Mouse (Mus musculus): ENCODE measurements at regions not wholly inside any gene's neighbourhood (a gene's known extent, or its start where the extent isn't known, plus 50 kb on each side); places are given as distances from the start of the nearest gene placed in this dataset.
A peak's percentile ranks its signal among the peaks of the same experiment; 100 is the strongest.

DNA sequence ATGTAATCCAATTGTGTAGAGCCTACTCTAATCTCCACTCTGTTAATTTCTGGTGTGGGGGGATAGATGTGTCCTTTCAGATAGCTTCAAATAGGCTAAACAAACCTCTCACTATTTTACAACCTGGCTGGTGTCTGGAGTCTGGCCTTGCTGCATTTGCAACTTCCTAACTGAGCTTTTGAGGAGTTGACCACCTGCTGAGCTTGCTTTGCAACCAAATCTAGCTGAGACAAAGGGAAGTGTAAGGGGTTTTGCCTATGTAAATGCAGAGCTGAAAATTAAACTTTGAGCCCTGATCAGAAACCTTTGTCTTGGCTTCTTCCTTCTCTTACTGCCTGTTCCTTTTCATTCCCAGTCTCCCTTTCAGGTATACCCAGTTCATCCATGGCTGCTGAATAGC, 404.3 kb downstream of the Cetn3 start:
- no peak for DNase-seq

DNA sequence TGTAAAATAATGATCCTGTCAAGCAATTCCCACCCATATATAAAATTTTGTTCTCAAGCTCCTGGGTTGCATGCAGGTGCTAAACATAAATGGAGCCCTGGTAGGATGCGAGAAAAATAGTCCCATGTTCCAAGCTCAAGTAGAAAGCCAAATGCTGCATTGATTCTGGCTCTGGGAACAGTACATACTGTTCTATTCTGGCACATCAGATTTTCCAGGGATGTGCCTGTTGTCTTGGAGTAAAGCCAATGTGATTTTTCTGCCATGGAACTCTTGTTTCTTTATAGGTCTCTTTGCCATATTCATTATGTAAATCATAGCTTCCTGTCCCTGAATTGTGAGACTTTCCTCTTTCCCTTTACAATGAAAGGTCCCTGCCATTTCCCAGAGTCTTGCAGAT, 417.9 kb downstream of the Cetn3 start:
- DNase-seq = no peak

DNA sequence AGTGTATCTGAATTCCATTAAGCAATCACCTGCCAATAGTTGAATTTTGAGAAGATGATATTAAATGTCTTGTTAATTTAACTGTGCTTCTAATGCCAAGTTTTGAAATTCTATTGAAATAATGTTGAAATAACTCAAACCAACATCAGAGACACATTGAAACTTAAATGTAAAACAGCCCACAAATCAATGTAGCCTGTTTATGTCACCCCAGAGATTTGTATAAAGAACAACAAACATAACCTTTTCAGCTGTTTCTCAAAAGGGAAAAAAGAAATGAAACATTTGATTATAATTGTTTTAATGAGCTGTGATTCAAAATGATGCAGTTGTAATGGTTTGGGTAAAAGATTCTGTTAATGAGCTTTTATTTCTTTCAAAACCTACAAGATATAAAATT, 442.6 kb downstream of the Cetn3 start:
- DNase-seq = no peak

DNA sequence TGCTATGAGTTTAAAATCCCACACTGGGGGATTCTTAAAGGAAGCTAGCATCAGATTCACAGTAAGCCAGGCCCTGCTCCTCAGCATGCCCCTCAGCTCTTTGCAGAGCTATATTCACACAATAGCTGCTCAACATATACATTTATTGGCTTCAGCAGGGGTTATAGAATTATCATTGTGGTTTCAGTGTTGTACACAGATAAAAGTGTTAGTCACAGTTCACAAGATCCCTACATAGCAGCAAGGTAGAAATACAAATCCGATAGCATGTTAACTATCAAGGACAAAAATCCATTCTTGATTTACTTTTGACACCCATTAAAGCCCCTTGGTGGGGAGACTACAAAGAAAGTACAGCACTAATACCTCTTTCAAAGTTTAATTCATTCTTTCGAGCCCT, 451.0 kb downstream of the Cetn3 start:
- DNase-seq = no peak

DNA sequence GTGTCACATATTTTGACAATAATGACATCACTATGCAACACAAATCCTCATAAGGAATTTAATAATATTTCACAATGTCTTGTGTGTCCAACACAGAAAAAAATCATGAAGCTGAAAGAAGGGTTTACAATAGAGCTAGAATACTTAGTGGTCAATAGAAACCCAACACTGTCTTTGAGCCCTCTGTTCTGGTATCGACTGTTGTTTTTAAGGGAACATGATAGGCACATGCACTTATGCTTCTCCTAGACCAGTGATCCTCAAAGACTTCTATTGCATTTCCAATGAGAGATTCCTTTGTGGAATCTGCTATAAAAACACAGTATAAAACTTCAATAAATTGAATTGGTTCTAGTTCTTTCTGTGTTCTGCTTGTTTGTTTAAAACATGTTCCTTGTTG, 463.4 kb downstream of the Cetn3 start:
- DNase-seq = no peak

DNA sequence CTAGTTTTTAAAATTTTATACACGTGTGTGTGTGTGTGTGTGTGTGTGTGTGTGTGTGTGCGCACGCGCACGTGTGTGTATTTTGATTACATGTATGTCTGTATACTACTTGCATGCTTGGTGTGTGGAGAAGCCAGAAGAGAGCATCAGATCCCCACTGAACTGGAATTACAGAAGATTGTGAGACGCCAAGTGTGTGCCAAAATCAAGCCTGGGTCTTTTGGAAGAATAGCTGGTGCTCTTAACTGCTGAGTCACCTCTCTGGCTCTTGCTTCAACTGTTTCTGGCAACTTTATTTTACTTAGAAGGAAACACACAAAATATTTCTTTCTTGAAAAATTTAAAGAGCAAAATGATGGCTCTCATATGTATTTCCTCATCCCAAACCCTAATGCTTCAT, 467.5 kb downstream of the Cetn3 start:
- no peak for DNase-seq

DNA sequence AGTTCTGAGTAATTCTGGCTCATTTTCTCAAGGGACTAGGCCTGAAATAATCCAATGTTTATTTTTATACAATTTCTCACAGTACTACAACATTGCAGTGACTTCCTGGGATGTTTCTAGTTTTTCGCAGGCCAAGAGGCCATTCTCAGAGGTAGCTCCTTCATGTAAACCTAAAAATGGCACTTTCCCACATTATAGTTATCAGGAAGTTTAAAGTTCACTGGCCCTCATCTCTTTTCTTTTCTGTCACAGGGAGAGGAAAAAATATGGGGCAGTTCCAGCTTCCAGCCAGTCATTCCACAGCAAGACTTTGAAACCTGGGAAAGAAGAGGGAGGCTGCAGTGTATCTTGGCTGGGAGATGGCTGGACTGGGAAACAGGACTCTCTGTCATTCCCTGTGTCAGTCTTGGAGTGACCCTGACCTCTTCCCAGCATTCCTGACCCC, 475.6 kb downstream of the Cetn3 start:
- peak; percentile 4 to 27 for DNase-seq

DNA sequence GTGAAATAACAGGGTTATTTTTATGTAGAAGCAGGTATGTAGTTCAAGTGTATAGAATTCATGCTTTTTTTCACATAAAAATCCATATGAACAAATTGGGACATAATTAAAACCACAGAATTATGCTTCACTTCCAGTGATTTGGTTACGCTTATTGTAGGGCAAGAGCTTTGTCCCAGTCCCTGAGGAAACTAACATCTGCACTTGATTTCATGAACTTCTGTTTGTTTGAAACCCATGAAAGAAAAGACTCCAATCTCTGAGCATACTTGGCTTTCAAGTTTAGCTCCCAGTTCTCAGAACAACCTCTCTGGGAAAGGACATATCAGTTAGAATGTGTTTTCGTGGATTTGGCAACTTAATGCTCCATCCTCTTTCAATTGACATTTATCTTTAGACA, 481.4 kb downstream of the Cetn3 start:
- no peak for DNase-seq

DNA sequence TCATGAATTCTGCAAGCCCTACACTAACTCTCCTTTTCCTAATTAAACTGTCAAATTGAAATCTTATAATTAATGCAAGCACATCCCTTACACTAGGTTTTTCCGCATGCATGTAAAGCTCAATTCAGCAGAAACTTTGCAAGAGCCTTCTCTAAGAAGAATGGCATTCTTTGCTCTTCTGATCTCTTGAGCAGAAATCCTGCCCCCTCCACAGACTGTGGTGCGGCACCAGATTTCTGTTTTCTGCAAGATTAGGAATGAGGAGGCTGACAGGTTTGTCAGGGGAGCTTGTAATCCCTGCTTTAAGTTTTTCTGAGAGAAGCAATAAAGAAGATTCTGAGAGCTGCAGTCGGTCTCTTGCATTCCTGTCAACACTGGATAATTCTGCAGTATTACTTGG, 482.3 kb downstream of the Cetn3 start:
- DNase-seq = no peak

DNA sequence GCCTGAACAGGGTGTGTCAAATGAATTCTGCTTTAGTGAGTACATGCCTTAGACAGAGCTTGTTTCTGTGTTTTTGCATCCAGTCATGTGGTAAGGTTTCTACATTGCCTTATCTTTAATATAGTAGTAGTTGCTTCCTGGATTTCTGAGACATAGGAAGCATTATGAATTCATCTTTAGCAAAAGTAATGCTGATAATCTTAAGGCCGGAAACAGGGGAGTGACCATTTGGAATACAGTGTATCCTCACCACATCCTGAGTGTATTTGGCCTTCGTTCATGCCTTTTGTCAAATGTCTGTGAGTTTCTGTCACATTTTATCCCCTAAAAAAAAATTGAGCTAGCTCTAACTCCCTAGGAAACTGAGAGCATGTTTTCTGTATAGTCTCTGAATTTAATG, 482.9 kb downstream of the Cetn3 start:
- DNase-seq = no peak

DNA sequence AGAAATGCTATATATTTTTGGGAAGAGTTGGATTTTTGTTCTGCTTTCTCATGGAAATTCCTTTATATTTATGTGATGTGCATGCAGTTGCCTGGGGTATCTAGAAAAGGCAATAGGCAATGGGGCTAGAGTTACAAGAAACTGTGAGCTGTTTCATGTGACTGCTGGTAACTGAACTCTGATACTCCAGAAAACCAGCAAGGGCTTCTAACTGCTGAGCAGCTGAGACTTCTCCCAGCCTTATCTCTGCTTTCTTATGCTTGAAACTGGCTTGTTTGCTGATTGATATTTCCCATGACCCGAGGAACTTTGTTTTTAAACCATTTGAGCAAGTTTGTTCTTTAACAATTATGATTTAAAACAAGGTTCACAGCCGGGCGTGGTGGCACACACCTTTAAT, 491.9 kb downstream of the Cetn3 start:
- no peak for DNase-seq

DNA sequence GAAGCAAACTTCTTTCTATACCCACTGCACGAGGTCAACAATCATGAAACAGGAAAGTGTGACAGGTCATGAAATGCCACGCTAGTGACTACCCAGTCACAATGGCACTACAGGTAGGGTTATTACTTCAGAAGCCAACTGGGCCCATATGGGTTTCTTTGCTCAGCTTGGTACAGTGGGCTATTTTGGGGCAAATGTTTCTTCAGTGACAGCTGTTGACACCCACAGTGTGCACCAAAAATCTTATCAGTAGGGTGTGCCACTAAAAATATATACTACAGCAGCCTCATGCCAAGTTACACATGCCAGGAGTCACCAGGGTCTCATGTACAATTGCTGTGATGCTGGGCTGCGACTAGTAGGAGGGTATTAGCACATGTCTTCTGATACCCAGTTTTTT, 493.1 kb downstream of the Cetn3 start:
- no peak for DNase-seq

DNA sequence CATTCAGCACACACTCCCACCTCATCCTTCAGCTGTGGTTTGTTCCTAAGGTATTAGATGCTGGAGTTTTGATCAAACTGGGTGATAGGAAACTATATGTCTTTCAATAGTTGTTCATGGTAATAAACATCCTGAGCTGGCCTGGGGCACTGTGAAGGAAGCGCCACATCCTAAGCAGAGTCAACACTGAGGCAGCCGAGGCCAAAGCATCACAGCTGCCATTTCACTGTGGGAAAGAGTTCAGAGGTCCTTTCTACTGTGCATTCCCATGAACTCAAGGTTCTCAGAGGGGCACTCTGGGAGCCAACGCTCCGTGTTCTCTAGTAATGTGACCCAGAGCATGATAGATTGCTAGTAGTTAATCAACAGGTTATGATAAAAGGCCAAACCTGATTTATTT, 497.9 kb downstream of the Cetn3 start:
- no peak for DNase-seq

DNA sequence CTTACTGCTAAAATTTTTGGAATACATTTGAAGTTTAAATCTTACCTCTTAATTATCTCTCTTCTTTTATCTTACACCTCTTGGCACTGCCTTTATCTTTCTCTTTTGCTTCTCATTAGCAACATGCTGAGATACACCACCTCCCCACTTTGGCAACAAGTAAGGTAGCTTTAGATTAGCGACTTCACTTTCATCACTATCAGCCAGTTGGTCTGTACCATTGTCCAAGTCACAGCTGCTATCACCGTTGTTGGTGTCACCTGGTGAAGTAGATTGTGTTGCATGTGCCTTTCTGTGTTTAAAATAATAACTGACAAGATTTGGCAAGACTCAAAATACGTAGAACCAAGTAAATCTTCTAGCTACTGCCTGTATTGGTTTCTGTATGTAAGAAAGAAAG, 513.0 kb downstream of the Cetn3 start:
- DNase-seq = no peak

DNA sequence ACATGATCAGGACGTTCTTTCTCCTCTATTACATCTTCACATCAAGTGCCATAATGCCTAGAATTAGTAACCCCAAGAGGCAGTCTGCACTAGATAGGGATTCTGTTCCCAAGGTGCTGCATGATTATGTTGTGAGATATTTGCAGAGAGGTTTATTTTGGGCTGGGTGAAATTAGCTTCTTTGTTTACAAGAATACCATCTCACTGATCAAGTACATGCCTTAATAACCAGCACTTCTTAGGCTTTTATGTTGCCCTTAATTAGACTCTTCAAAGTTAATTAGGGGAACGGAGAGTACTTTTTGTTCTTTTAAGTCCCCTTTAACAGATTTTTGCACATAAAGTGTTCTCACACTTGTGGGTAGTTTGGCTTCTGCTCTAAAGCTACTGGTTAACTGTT, 521.4 kb downstream of the Cetn3 start:
- DNase-seq = no peak

DNA sequence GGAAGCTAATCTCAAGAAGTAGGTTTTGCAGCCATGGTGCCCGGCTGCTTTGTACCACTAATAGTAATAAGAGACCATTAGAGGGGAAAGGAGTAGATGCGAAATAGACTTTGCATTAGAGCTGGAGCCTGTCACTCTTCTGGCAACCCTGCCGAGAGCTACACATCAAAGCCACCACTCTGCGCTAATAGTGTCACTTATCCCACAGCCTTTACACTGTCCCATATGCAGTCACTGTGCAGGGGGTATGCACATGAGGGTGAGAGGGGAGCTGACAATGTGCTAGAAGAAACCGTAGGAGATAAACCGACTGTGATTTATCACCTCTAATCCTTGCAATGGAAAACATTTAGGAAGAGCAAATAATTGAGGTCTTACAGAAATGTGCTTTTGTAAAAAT, 522.2 kb downstream of the Cetn3 start:
- DNase-seq = no peak

DNA sequence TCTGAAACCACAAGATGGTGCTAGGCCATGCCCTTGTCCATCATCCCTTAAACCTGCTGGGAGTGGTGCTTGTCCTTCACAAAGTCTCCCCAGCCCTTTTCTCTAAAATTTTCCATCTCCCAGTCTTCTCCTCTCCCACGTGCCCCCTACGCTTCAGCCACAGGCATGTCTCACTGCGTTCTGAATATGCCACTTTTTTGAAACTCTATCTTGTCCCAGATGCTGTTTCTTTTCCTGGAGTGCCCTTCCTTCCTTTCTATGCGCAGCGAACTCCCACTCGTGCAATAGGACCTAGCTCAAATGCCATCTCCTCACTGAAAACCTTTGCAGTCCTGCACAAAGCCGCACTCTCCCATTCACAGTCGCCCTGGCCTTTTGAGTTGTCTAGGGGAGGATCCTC, 525.5 kb downstream of the Cetn3 start:
- no peak for DNase-seq

DNA sequence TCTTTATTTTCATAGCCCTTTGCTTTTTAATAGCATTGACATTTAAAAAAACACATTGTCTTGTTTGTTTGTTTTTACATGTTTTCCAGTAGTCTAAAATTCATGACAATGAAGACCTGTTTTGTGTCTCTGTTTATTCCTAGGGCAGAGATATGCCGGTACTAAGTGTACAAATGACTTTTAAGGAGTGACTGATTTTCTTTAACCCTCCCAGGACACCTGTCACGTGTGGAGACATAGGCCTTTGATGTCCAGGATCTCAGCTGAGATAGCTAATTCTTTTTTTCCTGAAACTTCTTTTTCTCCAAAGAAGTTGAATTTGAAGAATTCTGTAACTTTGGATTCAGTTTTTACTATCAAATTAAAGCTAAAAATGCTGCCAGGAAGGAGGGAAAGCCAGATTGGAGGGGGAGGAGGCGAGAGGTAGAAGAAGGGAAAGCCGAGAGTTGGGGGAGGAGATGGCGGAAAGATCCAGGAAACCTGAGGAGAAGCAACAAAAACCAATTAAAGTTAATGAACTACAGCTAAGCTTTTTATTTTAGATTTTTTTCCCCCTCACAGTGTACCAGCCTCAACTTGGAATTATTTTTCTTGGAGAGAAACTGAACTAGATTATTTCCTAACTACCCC, 533.8 kb downstream of the Cetn3 start:
- DNase-seq = no peak

DNA sequence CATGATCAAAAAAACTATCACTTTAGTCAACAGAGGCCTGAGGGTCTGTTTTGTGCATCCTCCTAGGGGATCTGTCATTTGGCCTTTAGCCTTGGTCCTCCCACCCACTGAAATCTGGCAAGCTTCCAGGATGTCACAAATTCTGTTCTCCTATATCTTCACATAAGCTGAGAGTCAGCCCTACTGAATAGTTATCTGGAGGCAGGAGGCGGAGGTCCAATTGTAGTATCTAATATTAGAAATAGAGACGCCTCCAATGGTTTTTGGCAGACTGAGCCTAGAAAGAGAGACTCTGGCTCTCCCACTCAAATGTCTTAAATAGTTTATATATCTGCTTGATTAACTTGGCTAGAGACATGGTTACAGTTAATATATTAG, 534.3 kb downstream of the Cetn3 start:
- no peak for DNase-seq

DNA sequence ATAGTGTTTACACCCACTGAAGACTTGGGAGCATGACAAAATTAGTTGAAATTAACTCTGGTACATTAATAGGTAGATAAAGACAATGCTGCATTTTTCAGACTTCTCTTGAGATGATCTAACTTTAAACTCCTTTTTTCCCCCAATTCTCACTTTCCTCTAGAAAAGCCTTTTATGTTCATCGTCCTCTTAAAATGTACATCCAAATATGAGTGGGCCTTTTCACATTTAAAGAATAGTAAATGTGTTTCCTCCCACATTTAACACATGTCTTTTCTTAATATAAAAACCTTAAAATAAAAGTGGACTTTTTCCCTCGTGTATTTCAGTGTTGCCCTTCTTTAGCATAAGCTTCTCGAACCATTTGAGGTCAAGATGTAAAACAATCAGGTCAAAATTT, 535.5 kb downstream of the Cetn3 start:
- no peak for DNase-seq

DNA sequence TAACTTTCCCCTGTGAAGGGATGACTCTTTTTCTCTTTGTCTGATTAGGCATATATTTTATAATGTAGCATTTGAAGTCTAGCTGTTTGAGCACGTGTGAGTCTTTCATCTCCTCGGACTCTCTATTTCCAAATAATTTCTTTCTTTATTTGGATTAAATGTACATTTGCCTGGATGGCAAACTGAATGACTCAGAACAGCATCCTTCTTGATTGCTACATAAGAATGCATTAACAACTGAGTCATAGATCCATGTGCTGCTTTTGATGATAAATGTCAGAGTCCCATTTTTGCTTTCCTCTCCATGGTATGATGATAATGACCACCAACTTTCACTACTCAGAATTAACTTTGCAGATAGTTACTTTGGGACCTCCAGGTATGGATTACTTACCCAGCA, 571.5 kb downstream of the Cetn3 start:
- no peak for DNase-seq

DNA sequence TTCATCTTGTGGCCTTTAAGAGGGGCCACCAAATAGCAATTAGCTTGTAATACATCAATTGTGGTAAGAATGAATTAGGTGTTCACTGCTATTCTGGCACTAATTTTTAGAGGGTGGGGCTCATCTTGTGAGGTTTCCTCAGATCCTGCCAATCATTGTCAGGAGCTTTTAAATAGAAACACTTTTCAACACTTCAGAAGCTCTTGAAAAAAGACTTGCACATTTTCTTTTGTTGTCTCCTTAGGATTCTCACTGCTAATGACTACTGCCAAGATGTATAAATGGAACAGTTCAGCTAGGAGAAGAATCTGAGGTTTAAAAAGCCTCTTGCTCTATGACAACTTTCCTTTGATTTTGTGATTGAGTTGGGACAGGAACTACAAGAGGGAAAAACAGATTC, 572.4 kb downstream of the Cetn3 start:
- DNase-seq = no peak

DNA sequence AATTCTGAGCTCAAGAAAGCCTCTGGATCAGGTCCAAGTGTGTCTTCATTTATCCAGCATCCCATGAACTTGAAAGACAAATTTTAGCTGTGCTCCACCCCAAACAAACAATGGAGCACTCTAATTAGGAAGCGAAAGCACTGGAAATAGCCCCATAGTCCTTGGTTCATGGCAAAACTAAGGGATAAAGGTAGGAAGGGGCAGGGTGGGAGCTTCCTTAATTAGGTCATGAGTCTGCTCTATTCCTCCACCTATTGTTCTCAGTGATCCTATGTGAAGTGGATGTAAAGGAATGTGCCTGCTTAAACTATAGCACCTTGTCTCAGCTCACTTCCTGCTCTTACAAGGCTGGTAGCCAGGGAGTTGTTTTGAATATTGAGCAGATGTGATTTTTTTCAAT, 576.6 kb downstream of the Cetn3 start:
- DNase-seq = peak in 1 of 2 experiments; percentile 1

DNA sequence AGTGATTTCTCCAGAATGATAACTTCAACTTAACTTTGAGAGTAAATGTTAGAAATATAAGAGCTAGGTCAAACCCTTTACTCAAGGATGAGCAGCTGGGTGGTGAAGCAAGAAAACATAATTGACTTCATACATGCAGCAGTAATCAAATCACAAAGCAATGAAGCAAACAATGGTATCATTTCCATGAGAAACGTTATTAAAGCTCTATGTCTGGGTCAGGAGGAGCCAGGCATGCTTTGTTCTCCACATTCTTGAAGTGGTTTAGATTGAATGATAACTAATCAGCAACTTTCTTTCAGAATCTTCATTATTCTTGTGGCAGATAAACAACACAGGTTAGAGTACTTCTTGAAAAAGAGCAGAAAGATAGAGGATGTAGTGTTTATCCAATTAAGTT, 577.8 kb downstream of the Cetn3 start:
- DNase-seq = no peak

DNA sequence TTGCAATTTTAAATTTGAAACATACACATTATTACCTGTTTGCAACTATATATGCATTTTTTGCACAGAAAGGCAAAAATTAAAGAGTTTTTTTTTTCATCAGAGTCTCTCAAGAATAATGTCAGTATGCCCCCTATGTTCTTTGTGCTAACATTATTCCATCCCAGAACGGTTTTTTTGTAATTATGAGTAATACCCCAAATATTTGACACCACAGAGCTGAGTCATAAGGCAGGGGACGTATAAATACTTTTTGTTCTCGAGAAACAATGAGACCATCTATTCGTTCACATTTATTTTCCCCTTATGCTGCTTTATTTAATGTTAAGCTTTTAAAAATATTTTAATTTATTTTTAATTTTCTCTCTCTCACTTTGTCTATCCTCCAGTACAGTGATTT, 578.5 kb downstream of the Cetn3 start:
- no peak for DNase-seq
